Mouse (Mus musculus) bone marrow macrophage, adult 2 months (primary cell): ENCODE results near the gene Pear1. TPM values are rescaled to one million over a fixed set of nuclear protein-coding genes. Genes with fewer than 3 reads are reported as not detected.

Experiments used
- H3K27ac ChIP-seq: 2 replicates; pipeline ENCODE4 v1.5.1; 2012; ENCODE audit warnings: low read depth, low read length; ENCODE audit not compliant: insufficient read depth
- H3K4me1 ChIP-seq: 2 replicates; pipeline ENCODE4 v1.6.1; 2012; ENCODE audit warnings: low read length; ENCODE audit not compliant: control insufficient read depth, insufficient read depth
- H3K4me3 ChIP-seq: 2 replicates; pipeline ENCODE4 v1.5.1; 2012; ENCODE audit warnings: mild to moderate bottlenecking, low read length, moderate library complexity; ENCODE audit not compliant: insufficient read depth
- CTCF ChIP-seq: IDR thresholded peaks from 2 replicates; pipeline ENCODE4 v1.5.1; 2012; ENCODE audit warnings: low read depth, mild to moderate bottlenecking, low read length, moderate library complexity
- POLR2A ChIP-seq: IDR thresholded peaks from 2 replicates; pipeline ENCODE4 v1.6.1; 2012; ENCODE audit warnings: mild to moderate bottlenecking, low read depth, low read length, borderline replicate concordance
- polyA plus RNA-seq: library from polyadenylated mRNA; stranded (reverse); fragments of >200 nt; gene quantifications from 2 replicates; pipeline ENCODE4 v1.2.4, GENCODE M21; 2012; ENCODE audit not compliant: missing spikeins, insufficient read depth, insufficient read length

Gene Pear1
- polyA plus RNA-seq, 1 experiment: not detected

- H3K27ac ChIP-seq: no peak overlapping the region
- no peak overlapping the region for H3K4me3 ChIP-seq
- TF ChIP-seq CTCF: no peak
- TF ChIP-seq POLR2A: no peak
- H3K4me1 ChIP-seq: peaks cover 5% of the 10 kb centered on the region; the same call in 1 of the 2 replicates
Measured at GRCm38 (mm10) chr3:87789248-87789647, 34.9 kb downstream of the Pear1 start.

- no peak for TF ChIP-seq POLR2A
- no peak for TF ChIP-seq CTCF
- no peak overlapping the region for H3K27ac ChIP-seq
- H3K4me3 ChIP-seq: no peak overlapping the region
- peaks cover 5% of the 10 kb centered on the region; the same call in 1 of the 2 replicates for H3K4me1 ChIP-seq
Measured at GRCm38 (mm10) chr3:87785626-87786214, 38.4 kb downstream of the Pear1 start.

- peaks cover 5% of the 10 kb centered on the region; the same call in 1 of the 2 replicates for H3K4me1 ChIP-seq
- no peak overlapping the region for H3K27ac ChIP-seq
- no peak overlapping the region for H3K4me3 ChIP-seq
- TF ChIP-seq POLR2A (no peak), CTCF (no peak)
Measured at GRCm38 (mm10) chr3:87785156-87785555, 39.0 kb downstream of the Pear1 start.

GRCm38 (mm10) chr3:87783282-87784023 is 40.7 kb downstream of the Pear1 start:
- TF ChIP-seq POLR2A (no peak), CTCF (no peak)
- no peak overlapping the region for H3K4me3 ChIP-seq
- H3K4me1 ChIP-seq: peaks cover 5% of the 10 kb centered on the region; the same call in 1 of the 2 replicates

GRCm38 (mm10) chr3:87779086-87779485 is 45.0 kb downstream of the Pear1 start:
- no peak overlapping the region for H3K4me3 ChIP-seq
- no peak overlapping the region for H3K27ac ChIP-seq
- no peaks in the 10 kb centered on the region for H3K4me1 ChIP-seq
- TF ChIP-seq POLR2A (no peak), CTCF (no peak)

More at GRCm38 (mm10) chr3:87783282-87784023, 40.7 kb downstream of the Pear1 start:
- no peak overlapping the region for H3K27ac ChIP-seq

- no peak for TF ChIP-seq CTCF
- no peak for TF ChIP-seq POLR2A
- Histone ChIP-seq H3K4me3 (no peak overlapping the region), H3K27ac (no peak overlapping the region), H3K4me1 (no peaks in the 10 kb centered on the region)
Measured at GRCm38 (mm10) chr3:87778283-87778682, 45.8 kb downstream of the Pear1 start.

- TF ChIP-seq POLR2A (no peak), CTCF (no peak)
- no peak overlapping the region for H3K4me3 ChIP-seq
- H3K4me1 ChIP-seq: no peaks in the 10 kb centered on the region
- H3K27ac ChIP-seq: no peak overlapping the region
Measured at GRCm38 (mm10) chr3:87771088-87771487, 53.0 kb downstream of the Pear1 start.

GRCm38 (mm10) chr3:87770280-87770679 is 53.8 kb downstream of the Pear1 start:
- no peaks in the 10 kb centered on the region for H3K4me1 ChIP-seq
- H3K27ac ChIP-seq: no peak overlapping the region
- TF ChIP-seq CTCF (no peak), POLR2A (no peak)
- no peak overlapping the region for H3K4me3 ChIP-seq

GRCm38 (mm10) chr3:87769506-87769905 is 54.6 kb downstream of the Pear1 start:
- TF ChIP-seq CTCF (no peak), POLR2A (no peak)
- no peak overlapping the region for H3K4me3 ChIP-seq
- H3K27ac ChIP-seq: no peak overlapping the region
- H3K4me1 ChIP-seq: no peaks in the 10 kb centered on the region

- Histone ChIP-seq H3K27ac (no peak overlapping the region), H3K4me1 (no peaks in the 10 kb centered on the region), H3K4me3 (peak overlapping the region; percentile 46)
- no peak for TF ChIP-seq POLR2A
- TF ChIP-seq CTCF: peak; percentile 77
Measured at GRCm38 (mm10) chr3:87768844-87769243, 55.3 kb downstream of the Pear1 start.

GRCm38 (mm10) chr3:87768431-87768830 is 55.7 kb downstream of the Pear1 start:
- H3K27ac ChIP-seq: no peak overlapping the region

More at GRCm38 (mm10) chr3:87768431-87768830, 55.7 kb downstream of the Pear1 start:
- TF ChIP-seq CTCF (no peak), POLR2A (no peak)
- H3K4me3 ChIP-seq: peak overlapping the region; percentile 46
- no peaks in the 10 kb centered on the region for H3K4me1 ChIP-seq
